11 mouse cellular contexts compared by ENCODE assay signal in the genomic region with DNA sequence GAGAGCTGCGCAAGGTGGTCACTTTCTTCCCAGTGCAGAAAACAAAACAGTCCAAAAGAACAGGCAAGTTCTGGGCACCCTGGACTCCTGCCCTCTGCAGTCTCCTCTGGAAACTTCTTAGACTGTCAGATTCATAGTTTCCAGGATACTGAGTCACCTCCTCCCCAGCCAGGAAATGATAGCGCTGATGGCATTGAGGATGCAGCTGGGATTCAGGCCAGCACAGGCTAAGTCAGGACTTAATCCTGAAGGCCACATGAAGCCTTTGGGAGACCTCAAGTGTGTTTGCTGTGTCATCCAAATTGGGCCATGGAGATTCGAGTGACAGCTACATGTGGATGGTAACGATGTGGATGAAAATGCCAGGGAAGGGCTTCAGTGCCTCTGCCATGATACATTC.
DNase-seq lines count a peak whose midpoint lies in the region; ATAC-seq lines count a peak whose summit lies in the region.
"Had no signal": no experiment of that assay in that cellular context is flagged by ENCODE, and none has a peak within 500 bp of the region (broad histone marks: within the 10 kb centered on the region; RNA-seq: fewer than 3 reads in every experiment).

No protein-coding gene starts in this region.

- H3K4me1 ChIP-seq in lung, embryonic 16.5 days (replicated peaks; ENCODE audit: control insufficient read depth, insufficient read depth, low read length): no peaks in the 10 kb centered on the region
- H3K4me1 ChIP-seq: neural tube, embryonic 13.5 days had no signal

- no peak overlapping the region for H3K4me2 ChIP-seq in lung, embryonic 16.5 days (ENCODE audit: low read depth, low read length)
- H3K4me2 ChIP-seq: neural tube, embryonic 13.5 days had no signal

- no peaks in the 10 kb centered on the region for H3K9me3 ChIP-seq in lung, embryonic 16.5 days (ENCODE audit: control insufficient read depth, low read length)
- H3K9me3 ChIP-seq: neural tube, embryonic 13.5 days had no signal

- H3K27me3 ChIP-seq in lung, embryonic 16.5 days (ENCODE audit: control insufficient read depth, insufficient read depth, low read depth, low read length): no peaks in the 10 kb centered on the region
- H3K27me3 ChIP-seq: neural tube, embryonic 13.5 days had no signal

- peak; percentile 9 for DNase-seq in gastrocnemius, postnatal 10 days
- no peak for DNase-seq in gastrocnemius, adult 8-10 months (ENCODE audit: low spot score in 2 of 2)
- DNase-seq in adrenal gland, postnatal 36 days: peak; percentile 66 to 67
- peak; percentile 33 to 34 for DNase-seq in heart, postnatal 36 days
- no peak for DNase-seq in thymus, postnatal 4 days
- DNase-seq in spleen, adult 18-20 months: no peak
- DNase-seq in urinary bladder, adult 2 months (ENCODE audit: low spot score): no peak
- DNase-seq: cerebellum, postnatal 25 days had no signal

- H3K9ac ChIP-seq in lung, embryonic 16.5 days (ENCODE audit: low read length): no peak overlapping the region
- H3K9ac ChIP-seq: neural tube, embryonic 13.5 days had no signal

- peak; percentile 60; the same call in 1 of the 2 replicates for ATAC-seq in lung, embryonic 16.5 days (ENCODE audit: low read depth)
- ATAC-seq: forebrain, embryonic 14.5 days had no signal

- intact Hi-C loops in heart, postnatal 36 days (cut with DNase I): loop anchor here (2.0 to 5.0 kb wide), 3 partner anchors 147 to 292 kb away; no protein-coding TSS in a partner anchor

- H3K27ac ChIP-seq in lung, embryonic 16.5 days (ENCODE audit: low read length): no peak overlapping the region
- H3K27ac ChIP-seq: neural tube, embryonic 13.5 days had no signal

- 79% methylated on average over 4 of the region's 4 CpGs for WGBS in lung, embryonic 16.5 days

- H3K36me3 ChIP-seq in lung, embryonic 16.5 days (ENCODE audit: control insufficient read depth, insufficient read depth, low read length): no peaks in the 10 kb centered on the region
- H3K36me3 ChIP-seq: neural tube, embryonic 13.5 days had no signal

- H3K4me3 ChIP-seq in lung, embryonic 16.5 days (ENCODE audit: low read length): no peak overlapping the region
- H3K4me3 ChIP-seq: neural tube, embryonic 13.5 days had no signal

Comparison
In these comparisons a context has a peak if more than half of its experiments do, and no peak if none do; other contexts are left out.
1. DNase-seq: peak in gastrocnemius, postnatal 10 days (single experiment), adrenal gland, postnatal 36 days (2 of 2) and heart, postnatal 36 days (2 of 2); none in gastrocnemius, adult 8-10 months (0 of 2), thymus, postnatal 4 days (single experiment), spleen, adult 18-20 months (0 of 2) and urinary bladder, adult 2 months (single experiment).